Mouse (Mus musculus) heart, postnatal 36 days (tissue): ENCODE data around the gene Arhgap6. TPM values are rescaled to one million over a fixed set of nuclear protein-coding genes. Genes with fewer than 3 reads are reported as not detected.

ENCODE experiments used
- DNase-seq, 2 experiments: peaks; one replicate each; pipeline ENCODE4 v3.0.0; 2021 to 2022
- intact Hi-C: fragments of 180-260 bp; cut with DNase I; formaldehyde crosslinking; loops from one replicate; pipeline ENCODE4 v1.15.1; 2025
- total RNA-seq, 2 experiments: library from RNA; stranded (reverse); gene quantifications; 2 replicates each; pipeline ENCODE4 v1.2.3; 2021

Gene Arhgap6
- 1 to 10 TPM; 3.2 to 3.3 TPM for total RNA-seq

DNA sequence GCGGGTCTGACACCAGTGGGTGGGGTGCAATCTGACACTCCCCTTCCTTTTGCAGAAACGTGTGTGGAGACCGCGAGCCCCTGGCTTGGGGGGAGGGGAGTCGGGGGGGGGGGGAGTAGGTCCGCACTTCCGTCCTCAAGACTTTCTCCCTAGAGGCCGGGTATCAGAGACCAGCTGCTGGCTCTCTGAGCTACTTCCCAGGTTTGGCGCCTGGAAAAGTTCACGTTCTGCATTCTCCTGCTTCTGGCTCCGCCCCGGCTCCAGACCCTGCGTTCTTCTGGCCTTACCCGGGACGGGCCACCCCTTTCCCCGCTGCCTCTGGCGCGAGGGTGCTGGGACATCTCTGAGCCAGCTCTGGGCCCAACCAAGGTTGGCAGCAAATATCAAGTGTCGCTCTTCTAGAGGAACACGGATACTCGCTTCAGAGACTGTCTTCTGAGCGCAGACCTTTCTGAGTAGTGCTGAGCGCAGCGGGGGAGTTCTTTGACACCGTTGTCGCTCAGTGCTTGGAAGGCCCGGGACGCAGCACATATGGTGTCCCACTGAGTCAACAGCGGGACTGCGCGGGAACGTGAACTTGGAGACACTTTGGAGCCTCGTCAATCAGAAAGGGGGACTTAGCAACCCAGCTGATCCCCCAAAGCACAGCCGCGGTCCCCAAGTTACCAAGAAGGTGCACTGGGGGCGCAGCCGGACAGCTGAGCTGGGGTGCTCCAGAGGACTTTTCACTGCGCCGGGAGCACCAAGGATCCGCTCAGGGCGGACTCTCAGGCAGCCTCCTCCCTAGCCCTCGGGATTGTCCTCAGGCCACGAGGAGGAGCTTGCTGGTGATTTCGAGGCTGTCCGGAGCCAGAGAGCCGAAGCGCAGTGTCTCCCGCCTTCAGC lies at the start of gene Arhgap6:
Arhgap6 (plus strand) TSS at position 126 of the 885 bp plus-strand sequence.
- DNase-seq: peak; percentile 26 to 34
- intact Hi-C loops: loop anchor here (5.0 kb wide), 2 partner anchors 123 to 137 kb away; partner anchors contain the start of gene Msl3

- intact Hi-C loops: no loop called here
- no peak for DNase-seq
Measured at GRCm38 (mm10) chrX:168747011-168747410, 47.9 kb upstream of the Arhgap6 start.

DNA sequence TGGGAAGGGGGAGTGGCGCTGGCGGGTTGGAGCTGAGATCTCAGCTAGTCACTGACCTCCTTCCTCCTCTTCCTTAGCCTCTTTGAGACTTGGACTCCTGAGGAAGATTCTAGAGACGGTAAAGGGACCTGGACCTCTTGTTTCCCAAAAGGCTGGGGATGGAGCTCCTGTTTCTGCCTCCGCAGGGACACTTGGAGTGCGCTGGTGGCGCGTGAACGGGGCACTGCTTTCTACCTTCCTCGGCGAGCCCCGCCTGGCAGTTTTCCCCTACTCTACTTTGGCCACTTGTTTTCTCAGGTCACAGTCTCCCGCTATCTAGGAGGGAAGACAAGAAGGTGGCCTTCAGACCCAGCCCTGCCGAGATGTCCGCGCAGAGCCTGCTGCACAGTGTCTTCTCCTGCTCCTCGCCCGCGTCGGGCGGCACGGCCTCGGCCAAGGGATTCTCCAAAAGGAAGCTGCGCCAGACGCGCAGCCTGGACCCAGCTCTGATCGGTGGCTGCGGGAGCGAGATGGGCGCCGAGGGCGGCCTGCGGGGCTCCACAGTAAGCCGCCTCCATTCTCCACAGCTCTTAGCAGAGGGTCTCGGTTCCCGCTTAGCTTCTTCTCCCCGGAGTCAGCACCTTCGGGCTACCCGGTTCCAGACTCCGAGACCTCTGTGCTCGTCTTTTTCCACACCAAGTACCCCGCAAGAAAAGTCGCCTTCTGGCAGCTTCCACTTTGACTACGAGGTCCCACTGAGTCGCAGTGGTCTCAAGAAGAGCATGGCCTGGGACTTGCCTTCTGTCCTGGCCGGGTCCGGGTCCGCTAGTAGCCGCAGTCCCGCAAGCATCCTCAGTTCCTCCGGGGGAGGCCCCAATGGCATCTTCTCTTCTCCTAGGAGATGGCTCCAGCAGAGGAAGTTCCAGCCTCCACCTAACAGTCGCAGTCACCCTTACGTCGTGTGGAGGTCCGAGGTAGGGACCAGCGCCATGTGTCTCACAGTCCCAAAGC lies 1.3 kb downstream of the Arhgap6 start:
- peak; percentile 2 to 25 for DNase-seq
- intact Hi-C loops: loop anchor here (5.0 kb wide), 2 partner anchors 124 to 136 kb away; partner anchors contain the start of gene Msl3

DNA sequence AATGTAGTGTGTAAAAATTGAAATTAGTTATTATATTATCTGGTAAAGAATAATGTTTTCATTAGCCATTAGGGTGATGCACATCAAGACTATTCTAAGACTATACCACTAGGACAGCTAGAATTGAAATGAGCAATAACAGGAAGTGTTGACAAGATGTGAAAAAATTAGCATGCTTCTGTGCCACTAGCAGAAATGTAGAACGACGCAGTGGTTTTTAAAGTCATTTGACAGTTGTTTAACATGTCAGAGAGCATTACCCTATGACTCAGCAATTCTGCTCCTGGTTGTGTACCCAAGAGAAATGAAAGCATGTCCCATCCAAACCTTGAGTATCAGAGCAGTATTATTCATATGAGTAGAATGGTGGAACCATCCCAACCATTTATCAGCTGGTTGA lies 9.8 kb downstream of the Arhgap6 start:
- intact Hi-C loops: no loop called here
- no peak for DNase-seq

GRCm38 (mm10) chrX:168810513-168811265 lies 15.8 kb downstream of the Arhgap6 start:
- intact Hi-C loops: no loop called here
- no peak for DNase-seq

GRCm38 (mm10) chrX:168818858-168819257 lies 24.0 kb downstream of the Arhgap6 start:
- intact Hi-C loops: no loop called here
- no peak for DNase-seq

GRCm38 (mm10) chrX:168824166-168824565 lies 29.3 kb downstream of the Arhgap6 start:
- DNase-seq: no peak
- intact Hi-C loops: no loop called here

DNA sequence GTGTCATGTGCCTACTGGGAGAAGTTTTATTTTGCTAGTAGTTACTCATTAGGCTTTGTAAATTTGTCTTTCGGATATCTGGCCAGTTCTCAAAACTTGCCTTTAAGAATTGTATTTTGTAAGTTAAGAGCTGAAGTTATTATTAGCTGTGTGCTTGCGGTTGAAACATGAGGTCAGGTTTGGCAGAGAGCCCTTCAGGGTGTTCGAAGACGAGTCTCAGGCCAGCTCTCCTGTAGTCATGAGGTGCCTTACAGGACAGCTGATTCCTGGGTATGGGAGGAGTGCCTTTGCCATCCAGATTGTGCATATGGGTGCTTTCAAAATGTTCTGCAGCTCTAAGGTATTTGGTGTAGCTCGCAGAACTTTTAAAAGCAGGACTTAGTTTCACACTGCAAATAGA lies 37.4 kb downstream of the Arhgap6 start:
- peak; percentile 12 to 18 for DNase-seq
- intact Hi-C loops: no loop called here

GRCm38 (mm10) chrX:168848062-168848461 lies 53.2 kb downstream of the Arhgap6 start:
- DNase-seq: no peak
- intact Hi-C loops: no loop called here

DNA sequence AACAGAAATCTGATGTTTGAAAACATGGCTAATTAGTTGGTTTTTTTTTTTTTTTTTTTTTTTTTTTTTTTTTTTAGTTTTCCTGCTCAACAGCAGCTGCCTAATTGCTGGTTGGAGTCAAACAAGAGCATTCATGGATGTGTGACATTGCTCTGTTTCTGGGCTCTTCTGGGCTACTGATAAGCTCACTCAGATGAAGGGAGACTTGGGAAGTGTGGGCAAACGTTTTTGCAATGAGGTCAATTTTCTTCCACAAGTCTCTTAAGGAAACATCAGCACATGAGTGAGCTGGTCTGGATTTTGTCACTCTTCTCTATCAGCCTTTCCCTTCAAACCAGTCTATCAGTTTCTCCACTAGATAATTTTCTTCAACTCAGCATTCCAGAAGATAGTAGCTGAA lies 79.8 kb downstream of the Arhgap6 start:
- DNase-seq: no peak
- intact Hi-C loops: no loop called here

- intact Hi-C loops: no loop called here
- no peak for DNase-seq
Measured at GRCm38 (mm10) chrX:168903557-168903956, 108.7 kb downstream of the Arhgap6 start.

GRCm38 (mm10) chrX:168904086-168904485 lies 109.2 kb downstream of the Arhgap6 start:
- intact Hi-C loops: no loop called here
- no peak for DNase-seq

DNA sequence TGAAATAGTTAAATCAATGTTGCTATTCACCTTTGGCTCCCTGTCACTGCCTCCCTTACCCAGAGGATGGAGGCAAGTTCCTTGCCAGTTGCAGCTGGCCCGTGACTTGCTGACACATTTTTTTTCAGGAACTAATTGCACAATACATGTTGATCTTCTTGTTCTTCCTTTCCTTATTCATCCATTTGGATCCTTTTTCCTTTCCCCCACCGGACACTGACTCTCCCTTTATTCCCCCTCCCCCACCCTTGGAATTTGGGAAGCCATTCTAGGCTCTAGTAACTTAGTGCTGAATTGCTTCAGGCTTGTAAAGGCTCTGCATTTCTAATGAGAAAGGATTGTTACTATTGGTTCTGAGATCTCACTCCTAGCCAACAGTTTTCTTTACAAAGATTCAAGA lies 112.7 kb downstream of the Arhgap6 start:
- intact Hi-C loops: no loop called here
- DNase-seq: no peak

- intact Hi-C loops: no loop called here
- no peak for DNase-seq
Measured at GRCm38 (mm10) chrX:168913519-168913918, 118.6 kb downstream of the Arhgap6 start.

GRCm38 (mm10) chrX:168920942-168921341 lies 126.0 kb downstream of the Arhgap6 start:
- no peak for DNase-seq
- intact Hi-C loops: no loop called here

- DNase-seq: no peak
- intact Hi-C loops: loop anchor here (5.0 kb wide), 3 partner anchors 135 to 345 kb away; partner anchors contain the start of gene Arhgap6
Measured at GRCm38 (mm10) chrX:168932420-168932819, 137.5 kb downstream of the Arhgap6 start.

DNA sequence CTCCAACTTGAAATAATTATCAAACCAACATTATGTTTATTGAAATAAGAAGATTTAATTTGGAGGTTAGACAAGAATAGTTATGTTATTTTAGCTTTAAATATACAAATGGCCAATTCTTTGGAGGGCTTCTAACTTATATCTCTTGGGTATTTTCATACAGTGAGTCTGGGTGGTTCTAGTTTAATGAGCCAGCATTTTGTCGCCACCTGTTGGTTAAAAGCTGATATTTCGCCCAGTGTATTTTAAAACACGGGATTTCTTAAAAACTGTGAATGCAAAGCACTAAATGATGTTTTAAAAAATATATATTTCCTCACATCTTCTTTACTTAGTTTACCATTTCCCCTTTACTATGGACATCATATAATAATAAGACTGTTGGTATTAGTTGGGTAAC lies 140.5 kb downstream of the Arhgap6 start:
- peak; percentile 4 to 14 for DNase-seq

DNA sequence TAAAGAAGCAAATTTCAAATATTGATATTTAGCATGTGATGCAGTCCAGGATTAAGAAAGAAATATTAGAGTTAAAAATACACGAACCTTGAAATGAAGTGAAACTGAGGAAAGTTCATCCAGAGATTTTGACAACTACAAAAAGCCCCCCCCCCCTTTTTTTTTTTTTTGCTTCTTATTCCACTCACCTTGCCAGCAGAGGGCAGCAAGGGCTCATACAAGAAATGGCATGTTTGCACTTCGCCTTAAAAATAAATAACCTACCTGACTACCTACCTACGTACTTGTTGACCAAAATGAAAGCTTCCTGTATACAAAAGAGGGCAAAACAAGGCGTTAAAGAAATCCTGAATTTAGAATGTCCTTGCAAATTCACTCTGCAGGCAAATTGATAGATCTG lies 143.0 kb downstream of the Arhgap6 start:
- peak; percentile 12 to 31 for DNase-seq
- intact Hi-C loops: loop anchor here (1.0 to 5.0 kb wide), 4 partner anchors 99 to 362 kb away; no protein-coding TSS in a partner anchor

More for the DNA sequence above, 140.5 kb downstream of the Arhgap6 start:
- intact Hi-C loops: loop anchor here (5.0 kb wide), 2 partner anchors 102 to 273 kb away; no protein-coding TSS in a partner anchor

DNA sequence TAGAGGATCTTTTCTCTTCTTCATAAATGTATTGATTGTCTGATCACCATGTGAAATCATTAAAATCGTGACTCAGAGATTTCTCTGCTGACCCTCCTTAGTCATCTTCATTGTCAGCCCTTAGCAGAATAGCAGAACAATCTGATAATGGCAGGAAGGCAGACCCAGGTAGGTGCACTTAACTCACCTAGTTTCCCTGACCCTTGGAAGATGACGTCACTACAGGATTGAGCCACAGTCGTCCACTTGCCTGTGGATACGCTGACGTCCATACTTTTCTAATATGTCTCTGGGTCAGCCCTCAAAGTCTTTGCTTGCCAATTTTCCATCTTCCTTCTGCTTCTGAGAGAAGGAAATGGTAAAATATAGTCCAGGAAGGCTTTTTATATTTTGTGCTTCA lies 146.8 kb downstream of the Arhgap6 start:
- DNase-seq: no peak
- intact Hi-C loops: no loop called here

- intact Hi-C loops: no loop called here
- no peak for DNase-seq
Measured at GRCm38 (mm10) chrX:168943217-168943616, 148.3 kb downstream of the Arhgap6 start.
